Mouse (Mus musculus) midbrain, postnatal 0 days (tissue): ENCODE measurements at regions not wholly inside any gene's neighbourhood (a gene's known extent, or its start where the extent isn't known, plus 50 kb on each side); places are given as distances from the start of the nearest gene placed in this dataset.

Experiments
- ATAC-seq: fragments of 200-750 bp; cut with Nextera tagmentation; 2 replicates; pipeline ENCODE4 v1.8.0; 2017; ENCODE audit warnings: moderate number of reproducible peaks, mild to moderate bottlenecking, moderate TSS enrichment, moderate library complexity; ENCODE audit not compliant: low FRiP score
- DNase-seq: peaks from one replicate; pipeline ENCODE4 v3.0.0-alpha.2; 2015; ENCODE audit warnings: low spot score
- H3K27ac ChIP-seq: fragments of 300-500 bp; sonication (generic); 2 replicates; pipeline ENCODE4 v1.5.1; 2014; ENCODE audit warnings: low read depth, mild to moderate bottlenecking, low read length, mixed read lengths
- H3K27me3 ChIP-seq: fragments of 300-500 bp; sonication (generic); 2 replicates; pipeline ENCODE4 v1.6.1; 2014; ENCODE audit warnings: low read length, control low read depth, mixed read lengths; ENCODE audit not compliant: insufficient read depth
- H3K36me3 ChIP-seq: fragments of 300-500 bp; sonication (generic); 2 replicates; pipeline ENCODE4 v1.6.1; 2014; ENCODE audit warnings: low read length, control low read depth, mixed read lengths; ENCODE audit not compliant: insufficient read depth
- H3K4me1 ChIP-seq: fragments of 300-500 bp; sonication (generic); 2 replicates; pipeline ENCODE4 v1.6.1; 2014; ENCODE audit warnings: mild to moderate bottlenecking, control low read depth, antibody characterized with exemption, low read length, mixed read lengths; ENCODE audit not compliant: insufficient read depth
- H3K4me2 ChIP-seq: fragments of 300-500 bp; sonication (generic); 2 replicates; pipeline ENCODE4 v1.6.1; 2014; ENCODE audit warnings: low read depth, mild to moderate bottlenecking, low read length, mixed read lengths; ENCODE audit not compliant: poor library complexity, severe bottlenecking
- H3K4me3 ChIP-seq: fragments of 300-500 bp; sonication (generic); 2 replicates; pipeline ENCODE4 v1.5.1; 2014; ENCODE audit warnings: low read depth, mild to moderate bottlenecking, low read length, moderate library complexity
- H3K9ac ChIP-seq: fragments of 300-500 bp; sonication (generic); replicated peaks from 2 replicates; pipeline ENCODE4 v1.6.1; 2014; ENCODE audit warnings: mild to moderate bottlenecking, low read length, moderate library complexity, mixed read lengths; ENCODE audit not compliant: poor library complexity, severe bottlenecking
- H3K9me3 ChIP-seq: fragments of 300-500 bp; sonication (generic); 2 replicates; pipeline ENCODE4 v1.6.1; 2016; ENCODE audit warnings: low read length, control low read depth
- CTCF ChIP-seq: IDR thresholded peaks from 2 replicates; pipeline ENCODE4 v1.5.1; 2016; ENCODE audit warnings: antibody characterized with exemption, mild to moderate bottlenecking
- WGBS: fragments of 180-500 bp; shearing (Covaris S2); extraction: QIAGEN DNeasy Blood & Tissue Kit; methylation state at CpG from one replicate; pipeline ENCODE4 v1.1.7; 2014; 5-methylcytosine and 5-hydroxymethylcytosine counted together

DNA sequence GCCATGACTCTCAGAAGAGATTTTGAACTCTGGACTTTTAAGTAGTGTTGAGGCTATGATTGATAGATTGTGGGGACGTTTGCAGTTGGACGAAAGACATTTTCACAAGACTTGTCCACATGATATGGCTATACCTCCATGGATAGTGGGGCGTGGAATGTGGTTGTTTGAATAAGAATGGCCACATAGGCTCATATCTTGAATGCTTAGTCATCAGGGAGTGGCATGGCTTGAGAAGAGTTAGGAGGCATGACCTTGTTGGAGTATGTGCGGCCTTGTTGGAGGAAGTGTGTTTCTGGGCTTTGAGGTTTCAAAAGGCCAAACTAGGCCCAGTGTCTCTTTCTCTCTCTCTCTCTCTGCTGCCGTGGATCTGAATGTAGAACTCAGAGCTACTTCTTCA is 204.7 kb upstream of the Pclo start:
- Histone ChIP-seq H3K9ac (no peak overlapping the region), H3K4me3 (no peak overlapping the region), H3K27ac (no peak overlapping the region), H3K4me1 (no peaks in the 10 kb centered on the region), H3K9me3 (no peaks in the 10 kb centered on the region), H3K4me2 (no peak overlapping the region), H3K27me3 (no peaks in the 10 kb centered on the region), H3K36me3 (no peaks in the 10 kb centered on the region)
- TF ChIP-seq CTCF, result no peak
- DNase-seq (no peak), ATAC-seq (no peak)
- WGBS, result 89% methylated on average over 5 of the region's 5 CpGs

DNA sequence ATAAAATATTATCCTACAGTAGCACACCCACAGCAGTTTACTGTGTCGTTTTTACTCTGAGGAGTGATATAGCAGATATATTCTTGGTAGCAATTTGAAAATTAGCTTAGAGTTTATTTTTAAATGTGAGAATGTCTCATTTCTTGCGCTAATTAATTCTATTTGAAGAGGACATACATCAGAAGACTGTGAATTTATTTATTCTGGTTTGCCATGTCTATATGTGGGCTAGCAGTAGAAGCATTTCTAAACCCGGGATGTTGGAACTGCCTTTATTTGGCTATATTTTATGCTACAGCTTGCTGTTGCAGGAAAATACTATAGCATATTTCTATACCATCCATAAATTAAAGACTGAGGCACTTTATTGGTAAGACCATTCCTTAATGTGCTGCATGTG is 203.0 kb upstream of the Pclo start:
- no peak overlapping the region for H3K9ac ChIP-seq
- H3K27ac ChIP-seq, result no peak overlapping the region
- H3K9me3 ChIP-seq, result no peaks in the 10 kb centered on the region
- no peak for ATAC-seq
- H3K4me2 ChIP-seq, result no peak overlapping the region
- no peak overlapping the region for H3K4me3 ChIP-seq
- TF ChIP-seq CTCF, result no peak
- WGBS, result 89% methylated on average over 3 of the region's 3 CpGs
- no peaks in the 10 kb centered on the region for H3K36me3 ChIP-seq
- no peak for DNase-seq
- H3K27me3 ChIP-seq, result no peaks in the 10 kb centered on the region
- no peaks in the 10 kb centered on the region for H3K4me1 ChIP-seq

DNA sequence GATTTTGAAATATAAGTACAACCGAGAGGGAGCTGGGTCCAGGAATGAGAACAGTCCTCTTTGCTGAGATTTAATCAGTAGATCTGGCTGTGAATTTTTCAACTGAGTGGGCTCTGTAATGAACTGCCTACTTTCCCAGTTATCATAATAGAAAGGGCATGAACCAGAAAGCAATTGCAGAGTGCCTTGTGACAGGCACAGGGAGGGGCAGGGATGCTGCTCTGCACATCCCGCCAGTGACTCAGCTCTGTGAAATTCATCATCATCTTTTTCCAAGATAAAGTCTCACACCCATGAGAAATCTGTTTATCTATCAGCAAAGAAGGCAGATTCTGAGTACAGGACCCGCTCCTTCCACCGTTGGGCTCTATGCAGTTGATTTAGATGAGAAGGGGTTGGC is 194.5 kb upstream of the Pclo start:
- no peak overlapping the region for H3K4me3 ChIP-seq
- no peaks in the 10 kb centered on the region for H3K36me3 ChIP-seq
- H3K27ac ChIP-seq, result no peak overlapping the region
- no peak for TF ChIP-seq CTCF
- no peak overlapping the region for H3K4me2 ChIP-seq
- no peaks in the 10 kb centered on the region for H3K27me3 ChIP-seq
- no peaks in the 10 kb centered on the region for H3K4me1 ChIP-seq
- no peak for DNase-seq
- H3K9me3 ChIP-seq, result no peaks in the 10 kb centered on the region
- WGBS, result 78% methylated on average over 4 of the region's 4 CpGs
- ATAC-seq, result no peak
- H3K9ac ChIP-seq, result no peak overlapping the region

DNA sequence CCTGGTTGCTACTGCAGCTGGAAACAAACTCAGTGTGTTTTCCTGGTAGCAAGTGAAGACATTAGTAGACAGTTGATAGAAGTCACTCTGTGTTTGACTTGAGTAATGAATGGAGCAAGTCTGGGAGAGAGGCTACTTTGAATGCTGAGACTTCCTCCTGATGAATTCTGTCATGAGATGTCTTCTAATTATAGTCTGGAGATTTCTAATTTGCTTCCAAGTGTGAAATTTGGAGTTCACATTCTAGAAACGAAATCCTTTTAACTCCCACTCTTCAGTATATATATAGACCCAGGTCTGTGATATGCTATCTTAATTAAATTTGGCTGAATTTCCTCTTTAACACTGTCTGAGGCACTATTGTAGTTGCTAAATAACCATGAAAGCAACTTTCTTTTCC is 192.7 kb upstream of the Pclo start:
- 63% methylated on average over 1 of the region's 1 CpGs for WGBS

DNA sequence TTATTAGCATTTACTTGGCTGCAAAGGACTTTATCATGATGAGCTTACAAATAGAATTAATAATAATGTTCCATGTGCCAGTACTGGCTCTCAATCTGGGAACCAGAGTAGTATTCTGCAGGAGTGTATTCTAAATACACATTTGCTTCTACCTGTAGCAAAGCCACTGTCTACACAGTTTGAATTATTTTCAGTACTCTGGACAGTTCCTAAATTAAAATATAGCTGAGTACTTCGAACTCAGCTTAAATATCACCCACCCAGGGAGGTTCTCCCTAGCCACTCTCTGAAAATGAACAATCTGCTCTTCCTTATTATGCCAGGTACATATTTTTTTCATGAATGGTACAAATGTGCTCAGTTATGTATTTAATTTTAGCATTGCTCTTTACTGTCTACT is 154.3 kb upstream of the Pclo start:
- H3K36me3 ChIP-seq, result no peaks in the 10 kb centered on the region
- no peak overlapping the region for H3K4me3 ChIP-seq
- H3K27me3 ChIP-seq, result no peaks in the 10 kb centered on the region
- H3K4me2 ChIP-seq, result no peak overlapping the region
- TF ChIP-seq CTCF, result no peak
- H3K9ac ChIP-seq, result no peak overlapping the region
- DNase-seq (no peak), ATAC-seq (no peak)
- no peaks in the 10 kb centered on the region for H3K9me3 ChIP-seq
- H3K27ac ChIP-seq, result no peak overlapping the region
- 39% methylated on average over 1 of the region's 1 CpGs for WGBS
- no peaks in the 10 kb centered on the region for H3K4me1 ChIP-seq

More for the DNA sequence above, 192.7 kb upstream of the Pclo start:
- DNase-seq, result no peak
- H3K27me3 ChIP-seq, result no peaks in the 10 kb centered on the region
- no peak overlapping the region for H3K27ac ChIP-seq
- no peak for ATAC-seq
- H3K36me3 ChIP-seq, result no peaks in the 10 kb centered on the region
- H3K9me3 ChIP-seq, result no peaks in the 10 kb centered on the region
- H3K9ac ChIP-seq, result no peak overlapping the region
- H3K4me1 ChIP-seq, result no peaks in the 10 kb centered on the region
- no peak for TF ChIP-seq CTCF
- H3K4me2 ChIP-seq, result no peak overlapping the region
- H3K4me3 ChIP-seq, result no peak overlapping the region

DNA sequence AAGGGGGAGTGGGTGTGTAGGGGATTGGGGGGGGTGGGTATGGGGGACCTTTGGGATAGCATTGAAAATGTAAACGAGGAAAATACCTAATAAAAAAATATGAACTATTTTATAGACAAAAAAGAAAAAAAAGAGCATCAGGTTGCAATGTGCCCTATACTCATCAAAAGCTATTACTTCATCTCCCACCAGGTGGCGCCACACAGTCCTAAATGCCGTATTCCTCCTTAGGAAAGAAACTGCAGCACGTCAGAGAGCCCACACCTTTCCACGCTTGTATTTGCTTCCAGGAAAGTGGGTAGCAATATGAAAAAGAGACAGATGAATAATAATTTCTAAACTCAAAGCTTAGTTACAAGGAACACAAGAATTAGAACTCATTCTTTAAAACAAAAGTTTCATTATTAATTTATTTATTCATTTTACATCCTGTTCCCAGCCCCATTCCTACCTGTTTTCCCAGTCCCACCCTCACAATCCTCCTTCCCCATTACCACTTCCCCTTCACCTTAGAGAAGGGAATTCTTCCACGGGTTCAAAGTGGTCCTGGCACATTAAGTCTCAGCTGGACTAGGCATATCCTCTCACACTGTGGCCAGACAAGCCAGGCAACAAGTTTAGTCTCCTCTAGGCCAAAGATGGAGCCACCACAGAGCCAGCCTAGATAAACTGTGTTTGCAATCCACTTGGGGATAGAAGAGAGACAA is 125.4 kb upstream of the Pclo start:
- DNase-seq (peak; percentile 81), ATAC-seq (peak; percentile 78)
- Histone ChIP-seq H3K9ac (no peak overlapping the region), H3K4me1 (no peaks in the 10 kb centered on the region), H3K27me3 (no peaks in the 10 kb centered on the region), H3K4me2 (no peak overlapping the region), H3K36me3 (no peaks in the 10 kb centered on the region), H3K27ac (no peak overlapping the region), H3K9me3 (no peaks in the 10 kb centered on the region), H3K4me3 (no peak overlapping the region)
- 24% methylated on average over 6 of the region's 6 CpGs for WGBS
- peak; percentile 75 for TF ChIP-seq CTCF
